Mouse (Mus musculus): Measurements from ENCODE around the gene Gm16513. TPM values are rescaled to one million over a fixed set of nuclear protein-coding genes. Genes with fewer than 3 reads are reported as not detected.
"Not testable (repeated sequence)": the region's sequence is repeated elsewhere in the genome, so short reads cannot be mapped to it uniquely, and the experiment has no call there.

The Gm16513 gene
- not detected in 2 replicates for polyA plus RNA-seq (2014; fragmentation: Nextera tagmentation; extraction: Ambion mirVana)

- H3K9me3 ChIP-seq (ENCODE audit: control insufficient read depth, low read length); ATAC-seq (ENCODE audit: low FRiP score); H3K9ac ChIP-seq (ENCODE audit: low read length); H3K27ac ChIP-seq (ENCODE audit: low read depth, low read length); H3K4me3 ChIP-seq (ENCODE audit: low read depth, low read length); H3K27me3 ChIP-seq (ENCODE audit: control insufficient read depth, insufficient read depth, low read length); DNase-seq (ENCODE audit: low spot score, missing footprints); H3K4me2 ChIP-seq; H3K36me3 ChIP-seq (ENCODE audit: control insufficient read depth, insufficient read depth, low read length); H3K4me1 ChIP-seq (ENCODE audit: control insufficient read depth, insufficient read depth, low read length): not testable (repeated sequence)
- no CpG with 5 or more reads among the region's 1 CpGs for WGBS
These were observed at the start of gene Gm16513 for GRCm38 (mm10) chr5:95182324-95182723. Gene Gm16513 (plus strand): TSS chr5:95182624.

Other genes with a start within 250 kb of the Gm16513 start
- gene Gm6367, start 194.0 kb upstream of the Gm16513 start, polyA plus RNA-seq (2014; fragmentation: Nextera tagmentation; extraction: Ambion mirVana): not detected in 2 replicates
- not detected in 2 replicates for gene Gm7942, start 75.7 kb upstream of the Gm16513 start, polyA plus RNA-seq (2014; fragmentation: Nextera tagmentation; extraction: Ambion mirVana)
- gene Gm10424, start 90.1 kb downstream of the Gm16513 start, polyA plus RNA-seq (2014; fragmentation: Nextera tagmentation; extraction: Ambion mirVana): not detected in 2 replicates
- gene Gm3259, start 123.3 kb downstream of the Gm16513 start, polyA plus RNA-seq (2014; fragmentation: Nextera tagmentation; extraction: Ambion mirVana): not detected in 2 replicates